Mouse (Mus musculus) CH12.LX (cell line): Measurements from ENCODE around the gene Trnt1. TPM values are rescaled to one million over a fixed set of nuclear protein-coding genes. Genes with fewer than 3 reads are reported as not detected.

ENCODE experiments used
- DNase-seq: peaks from one replicate; pipeline ENCODE4 v3.0.0-alpha.2; 2013; ENCODE audit errors: extremely low read depth
- H3K27ac ChIP-seq: 2 replicates; pipeline ENCODE4 v1.5.1; 2012; ENCODE audit warnings: low read depth, mild to moderate bottlenecking, control low read depth, moderate library complexity; ENCODE audit not compliant: insufficient read depth
- H3K27me3 ChIP-seq: replicated peaks from 2 replicates; pipeline ENCODE3; 2012; ENCODE audit warnings: inconsistent platforms
- H3K36me3 ChIP-seq, 2 experiments: replicated peaks in 1 of 2; 2 replicates each; pipeline versions ENCODE3 to v1.6.1; 2012; ENCODE audit warnings: inconsistent platforms in 1 of 2, low read length in 1 of 2, mild to moderate bottlenecking in 1 of 2, mixed read lengths in 1 of 2, moderate library complexity in 1 of 2; ENCODE audit not compliant: control insufficient read depth in 1 of 2, insufficient read depth in 1 of 2
- H3K4me1 ChIP-seq, 2 experiments: 2 replicates each; pipeline ENCODE4 v1.6.1; 2012; ENCODE audit warnings: inconsistent platforms in 1 of 2, moderate library complexity in 1 of 2; ENCODE audit not compliant: insufficient read depth in 2 of 2, control insufficient read depth in 1 of 2
- H3K4me2 ChIP-seq: 2 replicates; pipeline ENCODE4 v1.6.1; 2012; ENCODE audit warnings: low read depth, mild to moderate bottlenecking, control low read depth; ENCODE audit not compliant: poor library complexity, insufficient read depth, severe bottlenecking
- H3K4me3 ChIP-seq, 3 experiments: fragments of 150-350 bp in 1 of 3; sonication (generic) in 1 of 3; replicated peaks in 1 of 3; 2 replicates each; pipeline versions ENCODE3 to v1.5.1; 2011 to 2012; ENCODE audit warnings: low read depth in 2 of 3, low read length in 2 of 3, mild to moderate bottlenecking in 2 of 3, moderate library complexity in 2 of 3, control low read depth in 1 of 3, improper control_type of control experiment in 1 of 3, inconsistent platforms in 1 of 3, mixed read lengths in 1 of 3; ENCODE audit not compliant: poor library complexity in 1 of 3
- H3K79me2 ChIP-seq: replicated peaks from 2 replicates; pipeline ENCODE4 v1.6.1; 2012; ENCODE audit warnings: mild to moderate bottlenecking, moderate library complexity; ENCODE audit not compliant: control insufficient read depth, poor library complexity, insufficient read depth, severe bottlenecking; ENCODE audit errors: extremely low read depth
- H3K9ac ChIP-seq: 2 replicates; pipeline ENCODE4 v1.6.1; 2012; ENCODE audit warnings: low read depth, mild to moderate bottlenecking, control low read depth, moderate library complexity; ENCODE audit not compliant: insufficient read depth
- H3K9me3 ChIP-seq: replicated peaks from 2 replicates; pipeline ENCODE3; 2012; ENCODE audit warnings: low read length, inconsistent platforms, mixed read lengths
- CTCF ChIP-seq, 2 experiments: IDR thresholded peaks in 1 of 2; conservative IDR thresholded peaks in 1 of 2; 2 replicates each; pipeline ENCODE4 v1.5.1; 2011 to 2012; ENCODE audit warnings: low read depth in 2 of 2, low read length in 2 of 2, improper control_type of control experiment in 1 of 2, inconsistent platforms in 1 of 2, mild to moderate bottlenecking in 1 of 2, moderate library complexity in 1 of 2
- MAFK ChIP-seq: IDR thresholded peaks from 2 replicates; pipeline ENCODE4 v1.6.1; 2011; ENCODE audit warnings: low read length, improper control_type of control experiment; ENCODE audit not compliant: insufficient replicate concordance
- MAZ ChIP-seq: IDR thresholded peaks from 2 replicates; pipeline ENCODE4 v1.6.1; 2012; ENCODE audit warnings: low read depth, mild to moderate bottlenecking, inconsistent platforms, low read length, improper control_type of control experiment, moderate library complexity
- RAD21 ChIP-seq: IDR thresholded peaks from 2 replicates; pipeline ENCODE4 v1.6.1; 2011; ENCODE audit warnings: low read depth, mild to moderate bottlenecking, low read length, improper control_type of control experiment, moderate library complexity
- SMC3 ChIP-seq: IDR thresholded peaks from 2 replicates; pipeline ENCODE4 v1.6.1; 2011; ENCODE audit warnings: low read depth, low read length, improper control_type of control experiment
- TBP ChIP-seq: conservative IDR thresholded peaks from 2 replicates; pipeline ENCODE4 v1.6.1; 2011; ENCODE audit warnings: low read depth, low read length, improper control_type of control experiment
- TCF12 ChIP-seq: IDR thresholded peaks from 2 replicates; pipeline ENCODE4 v1.6.1; 2014; ENCODE audit warnings: low read depth, mild to moderate bottlenecking, inconsistent platforms, low read length, improper control_type of control experiment
- USF2 ChIP-seq: conservative IDR thresholded peaks from 2 replicates; pipeline ENCODE4 v1.6.1; 2011; ENCODE audit warnings: low read depth, low read length, improper control_type of control experiment
- ZC3H11A ChIP-seq: IDR thresholded peaks from 2 replicates; pipeline ENCODE4 v1.6.1; 2012; ENCODE audit warnings: low read depth, mild to moderate bottlenecking, inconsistent platforms, low read length, improper control_type of control experiment
- ZMIZ1 ChIP-seq: IDR thresholded peaks from 2 replicates; pipeline ENCODE4 v1.6.1; 2012; ENCODE audit warnings: low read depth, mild to moderate bottlenecking, inconsistent platforms, low read length, improper control_type of control experiment
- dilution Hi-C: fragments of 300-500 bp; cut with MboI; formaldehyde crosslinking; loops from 2 replicates; pipeline ENCODE4 v1.14.3; 2020; ENCODE audit warnings: low sequenced_read_pairs; ENCODE audit not compliant: extremely low pct_unique_long_range_greater_than_20kb, extremely low pct_ligation_motif_present
- in situ Hi-C: fragments of 300-500 bp; cut with MboI; formaldehyde crosslinking; loops from 3 replicates; pipeline ENCODE4 v1.14.3; 2019; ENCODE audit warnings: low sequenced_read_pairs, low pct_ligation_motif_present, low pct_unique_long_range_greater_than_20kb, mixed read lengths
- polyA plus RNA-seq: library from polyadenylated mRNA; unstranded; fragments of >175 nt; gene quantifications from 2 replicates; pipeline ENCODE4 v1.2.1, GENCODE M21; 2012; ENCODE audit warnings: low read depth; ENCODE audit not compliant: insufficient read length
- total RNA-seq, 2 experiments: library from RNA; depleted of rRNA; stranded (reverse); fragments of 300-350 nt in 1 of 2; fragments of >200 nt in 1 of 2; gene quantifications; 2 replicates each; pipeline ENCODE4 v1.2.3; 2012 to 2014

Gene Trnt1
- total and polyA plus RNA-seq, 3 experiments, result 106 to 239 (median 159) TPM

DNA sequence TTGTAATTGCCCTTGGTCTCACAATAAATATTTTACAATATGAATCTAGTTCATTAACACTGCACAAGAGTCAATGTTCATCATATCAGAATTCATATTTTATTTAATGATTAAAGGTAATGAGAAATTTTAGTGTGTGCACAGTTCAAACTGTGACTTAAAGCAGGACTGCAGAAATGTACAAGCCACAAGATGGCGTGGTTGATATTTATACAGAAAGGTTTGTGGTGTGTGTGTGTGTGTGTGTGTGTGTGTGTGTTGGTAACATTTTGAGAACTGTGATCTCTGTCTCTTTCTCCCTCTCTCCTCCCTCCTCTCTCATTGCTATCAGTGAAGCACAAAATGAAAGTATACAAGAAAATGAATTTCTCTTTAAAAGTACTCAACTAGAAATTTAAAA is 53.4 kb downstream of the Trnt1 start:
- H3K36me3 ChIP-seq, result no peaks in the 10 kb centered on the region
- no peak overlapping the region for H3K4me3 ChIP-seq
- H3K9me3 ChIP-seq, result no peaks in the 10 kb centered on the region
- H3K4me2 ChIP-seq, result no peak overlapping the region
- no peaks in the 10 kb centered on the region for H3K27me3 ChIP-seq
- H3K79me2 ChIP-seq, result no peaks in the 10 kb centered on the region
- in situ Hi-C loops, result loop anchor here (25.0 kb wide), 1 partner anchor 1240 kb away; the partner anchor contains the start of gene Setmar
- no peak overlapping the region for H3K9ac ChIP-seq
- peak; percentile 88 for TF ChIP-seq SMC3
- peak; percentile 45; the same call in 1 of the 2 replicates for TF ChIP-seq ZC3H11A
- TF ChIP-seq RAD21, result peak; percentile 89
- TF ChIP-seq TCF12, result no peak
- TF ChIP-seq TBP, result 0 out of 2 replicates have a peak, but pooled peaks have one; percentile 25
- no peak for TF ChIP-seq MAZ
- peak in 1 of 2 experiments; percentile 86; a peak in 2 of 4 replicates for TF ChIP-seq CTCF (conservative IDR thresholded peaks at IDR 0.05 in 1 of 2, IDR thresholded peaks at IDR 0.05 in 1 of 2; ENCODE audit: low read depth in 2 of 2, low read length in 2 of 2)
- no peak for TF ChIP-seq USF2
- TF ChIP-seq ZMIZ1, result no peak
- TF ChIP-seq MAFK, result no peak
- dilution Hi-C loops, result no loop called here
- H3K27ac ChIP-seq, result no peak overlapping the region
- H3K4me1 ChIP-seq, result no peaks in the 10 kb centered on the region
- DNase-seq, result peak; percentile 51

Other genes starting within 250 kb of the Trnt1 start
- gene Il5ra, start 20.1 kb upstream of the Trnt1 start, total RNA-seq (2012; rRNA removed), result 56.8 and 65.0 TPM in 2 replicates
- gene Il5ra, start 20.1 kb upstream of the Trnt1 start, total RNA-seq (2014; rRNA removed), result 119 and 138 TPM in 2 replicates
- 69.0 and 70.2 TPM in 2 replicates for gene Il5ra, start 20.1 kb upstream of the Trnt1 start, polyA plus RNA-seq
- gene Crbn, start 31.0 kb downstream of the Trnt1 start, total RNA-seq (2012; rRNA removed), result 28.8 and 29.2 TPM in 2 replicates
- gene Crbn, start 31.0 kb downstream of the Trnt1 start, total RNA-seq (2014; rRNA removed), result 60.1 and 73.3 TPM in 2 replicates
- 28.0 and 30.8 TPM in 2 replicates for gene Crbn, start 31.0 kb downstream of the Trnt1 start, polyA plus RNA-seq